Mouse (Mus musculus): Measurements from ENCODE around the gene Morn1. TPM values are rescaled to one million over a fixed set of nuclear protein-coding genes. Genes with fewer than 3 reads are reported as not detected.

Gene Morn1
- polyA plus RNA-seq, 1 experiment from 2014 or later: 4.8 TPM

DNA sequence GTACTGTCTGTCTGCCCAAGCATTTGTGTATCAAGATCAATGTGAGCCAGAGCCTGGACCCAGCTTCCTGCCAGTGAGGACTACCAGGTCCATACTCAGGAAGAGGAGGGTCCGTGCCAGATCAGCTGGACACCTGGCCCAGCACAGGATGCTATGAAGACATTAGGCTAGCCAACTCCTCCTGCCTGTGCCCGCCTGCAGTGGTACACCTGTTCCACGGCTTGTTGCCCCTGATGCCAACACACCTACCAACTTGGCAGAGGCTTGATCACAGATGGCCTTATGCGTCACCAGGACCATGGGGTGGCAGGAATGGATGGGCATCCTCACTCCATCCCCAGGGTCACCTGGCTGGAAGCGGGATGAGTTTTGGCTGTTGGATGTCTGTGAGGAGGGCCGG is 66.1 kb downstream of the Morn1 start:
- Histone ChIP-seq H3K4me2 (ENCODE audit: low read depth, low read length) (no peak overlapping the region), H3K4me3 (replicated peaks; ENCODE audit: low read length) (no peak overlapping the region), H3K9ac (ENCODE audit: low read length) (no peak overlapping the region), H3K27ac (ENCODE audit: low read length) (no peak overlapping the region), H3K9me3 (replicated peaks; ENCODE audit: control insufficient read depth, low read length) (no peaks in the 10 kb centered on the region), H3K36me3 (ENCODE audit: control insufficient read depth, insufficient read depth, low read length) (peaks cover 12% of the 10 kb centered on the region; the same call in 1 of the 2 replicates), H3K27me3 (ENCODE audit: control insufficient read depth, insufficient read depth, low read length) (no peaks in the 10 kb centered on the region), H3K4me1 (ENCODE audit: control insufficient read depth, insufficient read depth, low read length) (peaks cover 41% of the 10 kb centered on the region)
- 92% methylated on average over 6 of the region's 6 CpGs for WGBS
- ATAC-seq (ENCODE audit: insufficient read depth, low FRiP score): no peak

DNA sequence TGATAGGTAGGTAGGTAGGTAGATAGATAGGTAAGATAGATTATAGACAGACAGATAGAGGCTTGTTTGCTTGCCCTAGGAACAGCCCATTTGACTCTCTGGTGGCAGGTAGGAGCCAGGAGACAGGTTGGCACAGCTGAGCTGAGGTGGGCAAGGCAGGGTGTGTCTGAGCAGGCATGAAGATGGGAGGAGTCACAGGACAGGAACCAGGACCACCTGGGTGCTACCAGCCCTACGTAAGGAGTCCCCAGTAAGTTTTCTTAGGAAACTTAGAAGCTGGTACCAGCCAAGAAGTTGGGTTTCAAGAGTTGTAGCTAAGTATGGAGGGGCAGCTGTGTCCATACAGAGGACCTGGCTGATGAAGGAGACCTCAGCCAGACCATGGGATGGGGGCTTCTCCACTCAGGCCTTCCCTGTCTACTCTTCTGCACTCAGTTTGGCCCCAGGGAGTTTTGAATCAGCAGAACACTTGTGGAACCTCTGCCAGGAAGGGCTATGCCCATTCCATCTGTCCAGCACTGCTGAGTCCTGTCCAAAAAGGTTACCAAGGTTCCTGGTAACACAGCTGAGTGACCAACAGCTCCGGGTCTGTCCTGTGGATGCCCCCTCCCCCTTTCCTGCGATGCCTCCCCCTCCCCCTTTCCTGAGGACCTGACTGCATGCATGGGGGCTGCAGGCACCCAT is 67.2 kb downstream of the Morn1 start:
- Histone ChIP-seq H3K36me3 (ENCODE audit: control insufficient read depth, insufficient read depth, low read length) (peaks cover 12% of the 10 kb centered on the region; the same call in 1 of the 2 replicates), H3K9ac (ENCODE audit: low read length) (no peak overlapping the region), H3K4me3 (replicated peaks; ENCODE audit: low read length) (no peak overlapping the region), H3K4me2 (ENCODE audit: low read depth, low read length) (no peak overlapping the region), H3K27me3 (ENCODE audit: control insufficient read depth, insufficient read depth, low read length) (no peaks in the 10 kb centered on the region), H3K9me3 (replicated peaks; ENCODE audit: control insufficient read depth, low read length) (no peaks in the 10 kb centered on the region), H3K27ac (ENCODE audit: low read length) (no peak overlapping the region), H3K4me1 (ENCODE audit: control insufficient read depth, insufficient read depth, low read length) (peaks cover 39% of the 10 kb centered on the region)
- WGBS: 70% methylated on average over 3 of the region's 3 CpGs
- ATAC-seq (ENCODE audit: insufficient read depth, low FRiP score): no peak

DNA sequence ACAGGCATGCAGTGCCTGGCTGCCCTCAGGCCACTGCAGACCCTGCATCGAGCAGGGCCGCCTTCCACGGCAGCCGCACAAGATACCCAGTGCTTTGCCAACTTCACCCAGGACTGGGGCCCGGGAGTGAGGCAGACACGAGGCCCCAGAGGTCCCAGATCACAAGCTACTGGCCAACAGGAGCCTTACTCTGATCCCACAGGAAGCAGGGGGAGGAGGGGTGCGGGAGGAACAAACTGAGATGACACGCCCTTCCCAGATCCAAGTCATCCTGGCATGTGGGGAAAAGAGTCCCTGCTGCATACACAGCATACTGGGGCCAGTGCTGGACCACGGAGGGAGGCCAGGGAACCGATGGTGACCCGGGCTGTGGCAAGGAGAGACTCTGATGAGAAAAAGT is 68.6 kb downstream of the Morn1 start:
- H3K4me3 ChIP-seq (replicated peaks; ENCODE audit: low read length): no peak overlapping the region
- H3K27me3 ChIP-seq (ENCODE audit: control insufficient read depth, insufficient read depth, low read length): no peaks in the 10 kb centered on the region
- 63% methylated on average over 11 of the region's 11 CpGs for whole genome bisulfite sequencing
- no peak overlapping the region for H3K4me2 ChIP-seq (ENCODE audit: low read depth, low read length)
- no peaks in the 10 kb centered on the region for H3K9me3 ChIP-seq (replicated peaks; ENCODE audit: control insufficient read depth, low read length)
- H3K9ac ChIP-seq (ENCODE audit: low read length): no peak overlapping the region
- no peak overlapping the region for H3K27ac ChIP-seq (ENCODE audit: low read length)
- no peak for ATAC-seq (ENCODE audit: insufficient read depth, low FRiP score)
- peaks cover 12% of the 10 kb centered on the region; the same call in 1 of the 2 replicates for H3K36me3 ChIP-seq (ENCODE audit: control insufficient read depth, insufficient read depth, low read length)
- peaks cover 25% of the 10 kb centered on the region for H3K4me1 ChIP-seq (ENCODE audit: control insufficient read depth, insufficient read depth, low read length)

DNA sequence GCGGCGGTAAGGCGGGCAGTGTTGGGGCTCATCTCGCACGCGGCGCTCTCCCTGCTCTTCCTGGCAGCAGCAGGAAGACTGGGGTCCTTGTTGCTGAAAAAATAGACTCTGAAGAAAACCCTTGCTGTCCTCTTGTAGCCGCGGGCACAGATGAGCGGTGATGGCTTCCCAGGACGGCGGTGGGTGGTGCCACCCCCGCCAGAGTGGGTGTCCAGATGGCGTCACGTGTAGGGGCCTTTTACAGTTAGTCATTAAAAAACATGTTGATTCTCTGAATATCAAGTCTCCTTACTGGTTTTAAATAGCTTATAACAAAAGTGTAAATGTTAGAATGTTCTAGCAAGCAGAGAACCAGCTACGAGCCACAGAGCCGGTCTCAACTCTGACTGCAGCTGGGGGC is 70.4 kb downstream of the Morn1 start:
- ATAC-seq (ENCODE audit: insufficient read depth, low FRiP score): no peak
- H3K9ac ChIP-seq (ENCODE audit: low read length): no peak overlapping the region
- H3K27me3 ChIP-seq (ENCODE audit: control insufficient read depth, insufficient read depth, low read length): no peaks in the 10 kb centered on the region
- H3K4me1 ChIP-seq (ENCODE audit: control insufficient read depth, insufficient read depth, low read length): peaks cover 22% of the 10 kb centered on the region
- H3K27ac ChIP-seq (ENCODE audit: low read length): no peak overlapping the region
- no peaks in the 10 kb centered on the region for H3K9me3 ChIP-seq (replicated peaks; ENCODE audit: control insufficient read depth, low read length)
- 96% methylated on average over 17 of the region's 17 CpGs for WGBS
- no peak overlapping the region for H3K4me3 ChIP-seq (replicated peaks; ENCODE audit: low read length)
- no peak overlapping the region for H3K4me2 ChIP-seq (ENCODE audit: low read depth, low read length)
- H3K36me3 ChIP-seq (ENCODE audit: control insufficient read depth, insufficient read depth, low read length): peaks cover 12% of the 10 kb centered on the region; the same call in 1 of the 2 replicates

DNA sequence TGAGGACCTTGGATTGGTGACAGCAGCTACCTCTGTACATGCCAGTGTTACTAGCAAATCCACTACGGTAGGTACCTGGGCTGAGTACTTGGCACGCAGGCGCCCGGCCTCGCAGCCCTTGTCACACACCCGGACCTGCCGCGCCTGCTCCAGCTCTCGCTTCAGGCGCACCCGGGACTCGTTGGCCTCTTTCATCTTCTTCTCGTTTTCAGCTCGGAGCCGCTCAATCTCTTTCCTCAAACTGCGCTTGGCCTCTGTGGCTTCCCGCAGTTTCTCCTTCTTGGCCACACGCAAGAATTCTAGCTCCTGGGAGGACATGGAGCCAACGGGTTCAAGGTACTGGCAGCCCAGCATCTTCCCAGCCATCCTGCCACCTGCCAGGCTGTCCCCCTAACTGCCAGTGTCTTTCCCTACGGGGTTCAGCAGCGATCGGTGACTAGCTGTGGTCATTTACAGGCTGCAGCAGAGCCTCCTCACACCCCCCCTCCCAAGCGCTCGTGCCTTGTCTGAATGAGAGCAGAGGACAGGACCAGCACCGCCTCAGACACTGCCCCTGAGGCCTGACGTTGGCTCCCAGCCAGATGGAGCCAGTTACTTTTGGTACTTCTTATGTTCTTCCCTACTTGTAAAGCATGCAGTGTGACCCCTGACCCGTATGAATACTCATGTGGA is 71.6 kb downstream of the Morn1 start:
- H3K4me1 ChIP-seq (ENCODE audit: control insufficient read depth, insufficient read depth, low read length): peaks cover 25% of the 10 kb centered on the region
- 84% methylated on average over 27 of the region's 27 CpGs for WGBS

DNA sequence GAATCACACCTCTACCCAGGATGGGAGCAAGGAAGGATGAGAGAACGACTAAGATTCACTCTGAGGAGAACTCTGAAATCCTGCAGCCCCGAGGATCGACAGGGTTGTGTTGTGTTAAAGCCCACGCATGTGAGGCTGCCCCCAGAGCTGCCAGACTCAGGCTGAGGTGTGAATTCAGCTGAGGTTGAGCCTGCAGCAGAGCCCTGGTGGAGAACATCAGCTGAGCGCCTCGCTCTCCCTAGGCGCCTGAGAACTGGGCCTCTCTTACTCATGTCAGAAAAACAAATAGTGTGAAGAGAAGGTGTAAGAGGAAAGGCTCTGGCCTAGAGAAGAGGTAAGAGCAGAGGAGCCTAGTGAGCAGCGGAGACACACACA is 72.2 kb downstream of the Morn1 start:
- no peak overlapping the region for H3K27ac ChIP-seq (ENCODE audit: low read length)
- no peak overlapping the region for H3K4me3 ChIP-seq (replicated peaks; ENCODE audit: low read length)
- no peaks in the 10 kb centered on the region for H3K27me3 ChIP-seq (ENCODE audit: control insufficient read depth, insufficient read depth, low read length)
- ATAC-seq (ENCODE audit: insufficient read depth, low FRiP score): no peak
- peaks cover 12% of the 10 kb centered on the region; the same call in 1 of the 2 replicates for H3K36me3 ChIP-seq (ENCODE audit: control insufficient read depth, insufficient read depth, low read length)
- H3K9ac ChIP-seq (ENCODE audit: low read length): no peak overlapping the region
- H3K9me3 ChIP-seq (replicated peaks; ENCODE audit: control insufficient read depth, low read length): no peaks in the 10 kb centered on the region
- no peak overlapping the region for H3K4me2 ChIP-seq (ENCODE audit: low read depth, low read length)
- WGBS: 58% methylated on average over 8 of the region's 8 CpGs
- peaks cover 30% of the 10 kb centered on the region for H3K4me1 ChIP-seq (ENCODE audit: control insufficient read depth, insufficient read depth, low read length)

More for the DNA sequence above, 71.6 kb downstream of the Morn1 start:
- no peak for ATAC-seq (ENCODE audit: insufficient read depth, low FRiP score)
- Histone ChIP-seq H3K27ac (ENCODE audit: low read length) (no peak overlapping the region), H3K9ac (ENCODE audit: low read length) (no peak overlapping the region), H3K9me3 (replicated peaks; ENCODE audit: control insufficient read depth, low read length) (no peaks in the 10 kb centered on the region), H3K36me3 (ENCODE audit: control insufficient read depth, insufficient read depth, low read length) (peaks cover 12% of the 10 kb centered on the region; the same call in 1 of the 2 replicates), H3K4me3 (replicated peaks; ENCODE audit: low read length) (no peak overlapping the region), H3K27me3 (ENCODE audit: control insufficient read depth, insufficient read depth, low read length) (no peaks in the 10 kb centered on the region), H3K4me2 (ENCODE audit: low read depth, low read length) (no peak overlapping the region)

DNA sequence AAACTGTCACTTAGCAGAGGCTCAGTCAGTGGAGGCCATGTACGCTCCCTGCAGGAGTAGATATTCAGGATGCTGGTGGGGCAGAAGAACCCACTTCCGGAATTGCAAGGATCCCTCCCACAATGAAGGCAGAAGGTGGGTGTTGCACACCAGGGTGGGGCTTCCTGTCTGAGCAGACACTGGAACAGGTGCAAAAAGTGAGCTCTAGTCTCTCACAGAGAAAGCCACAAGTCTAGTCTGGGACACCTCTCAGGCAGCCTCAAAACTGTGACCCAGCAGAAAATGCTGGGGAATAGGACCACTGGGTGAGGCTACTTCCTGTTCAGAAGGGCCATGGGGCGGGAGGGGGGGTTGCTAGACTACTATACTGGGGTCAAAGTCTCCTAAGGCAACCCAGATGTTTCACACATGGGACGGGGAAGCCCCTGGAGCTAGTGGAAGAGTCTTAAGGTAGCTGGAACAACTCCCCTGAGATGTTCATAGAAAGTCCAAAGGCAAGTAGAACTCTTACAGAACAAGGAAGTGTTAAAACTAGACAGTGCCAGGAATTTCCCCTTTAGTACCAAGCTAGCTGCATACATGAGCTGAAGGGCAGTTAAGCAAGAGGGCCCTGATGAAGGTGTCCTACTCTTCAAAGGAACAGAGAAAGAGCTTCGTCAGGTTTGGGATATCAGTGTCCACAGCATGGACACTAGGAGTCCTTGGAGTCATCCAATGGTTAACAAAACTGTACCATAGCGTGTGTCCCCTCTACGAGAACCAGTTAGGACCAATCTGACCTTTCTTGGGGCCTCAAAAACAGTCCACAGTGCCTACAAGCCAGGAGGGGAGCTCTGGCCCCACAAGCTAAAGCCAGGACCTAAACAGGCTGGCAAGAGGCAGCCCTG is 76.3 kb downstream of the Morn1 start:
- 47% methylated on average over 7 of the region's 7 CpGs for WGBS
- Histone ChIP-seq H3K9me3 (replicated peaks; ENCODE audit: control insufficient read depth, low read length) (peaks cover 4% of the 10 kb centered on the region; the same call in 1 of the 2 replicates), H3K4me2 (ENCODE audit: low read depth, low read length) (peak overlapping the region; percentile 7; the same call in 1 of the 2 replicates), H3K4me1 (ENCODE audit: control insufficient read depth, insufficient read depth, low read length) (peaks cover 52% of the 10 kb centered on the region), H3K9ac (ENCODE audit: low read length) (0 out of 2 replicates have a peak overlapping the region, but pooled peaks have one; percentile 2), H3K27ac (ENCODE audit: low read length) (peak overlapping the region; percentile 70), H3K4me3 (replicated peaks; ENCODE audit: low read length) (no peak overlapping the region), H3K27me3 (ENCODE audit: control insufficient read depth, insufficient read depth, low read length) (no peaks in the 10 kb centered on the region), H3K36me3 (ENCODE audit: control insufficient read depth, insufficient read depth, low read length) (no peaks in the 10 kb centered on the region; the same call in 1 of the 2 replicates)
- no peak for ATAC-seq (ENCODE audit: insufficient read depth, low FRiP score)

DNA sequence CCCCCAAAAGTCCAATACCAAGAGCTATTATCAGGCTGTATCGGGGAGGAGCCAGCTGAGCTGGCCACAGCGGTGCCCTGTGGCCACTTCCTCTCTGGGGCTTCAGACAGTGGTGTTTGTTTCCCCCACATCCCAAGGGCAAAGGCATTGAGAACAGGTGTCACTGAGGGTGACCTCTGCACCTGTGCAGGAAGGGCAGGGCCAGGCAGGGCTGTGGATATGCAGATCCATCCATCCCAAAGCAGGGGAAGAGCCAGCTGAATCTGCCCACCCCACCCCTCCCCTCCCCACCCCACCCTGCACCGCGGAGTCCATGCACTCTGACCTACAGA is 76.9 kb downstream of the Morn1 start:
- 37% methylated on average over 4 of the region's 4 CpGs for WGBS
- H3K36me3 ChIP-seq (ENCODE audit: control insufficient read depth, insufficient read depth, low read length): no peaks in the 10 kb centered on the region; the same call in 1 of the 2 replicates
- H3K4me2 ChIP-seq (ENCODE audit: low read depth, low read length): 0 out of 2 replicates have a peak overlapping the region, but pooled peaks have one; percentile 7
- H3K27me3 ChIP-seq (ENCODE audit: control insufficient read depth, insufficient read depth, low read length): no peaks in the 10 kb centered on the region
- peaks cover 57% of the 10 kb centered on the region for H3K4me1 ChIP-seq (ENCODE audit: control insufficient read depth, insufficient read depth, low read length)
- H3K9ac ChIP-seq (ENCODE audit: low read length): no peak overlapping the region
- peak overlapping the region; percentile 70 for H3K27ac ChIP-seq (ENCODE audit: low read length)
- ATAC-seq (ENCODE audit: insufficient read depth, low FRiP score): peak; percentile 48; the same call in 1 of the 2 replicates
- peaks cover 4% of the 10 kb centered on the region; the same call in 1 of the 2 replicates for H3K9me3 ChIP-seq (replicated peaks; ENCODE audit: control insufficient read depth, low read length)
- no peak overlapping the region for H3K4me3 ChIP-seq (replicated peaks; ENCODE audit: low read length)

All from stomach, embryonic 16.5 days (tissue).